Mouse (Mus musculus) MEL (cell line): ENCODE measurements around the gene Grin2d. TPM values are rescaled to one million over a fixed set of nuclear protein-coding genes. Genes with fewer than 3 reads are reported as not detected.

Experiments used
- DNase-seq: peaks from one replicate; pipeline ENCODE4 v3.0.0; 2011; ENCODE audit warnings: low read depth, low spot score
- H3K27ac ChIP-seq: 2 replicates; pipeline ENCODE4 v1.5.1; 2012; ENCODE audit warnings: low read depth, mild to moderate bottlenecking, control low read depth, low read length, moderate library complexity; ENCODE audit not compliant: control insufficient read depth
- H3K27me3 ChIP-seq, 2 experiments: fragments of 150-350 bp in 1 of 2; sonication (generic) in 1 of 2; 2 replicates each; pipeline ENCODE4 v1.6.1; 2012; ENCODE audit warnings: low read length in 2 of 2, mild to moderate bottlenecking in 2 of 2, improper control_type of control experiment in 1 of 2, moderate library complexity in 1 of 2; ENCODE audit not compliant: insufficient read depth in 2 of 2, control insufficient read depth in 1 of 2
- H3K36me3 ChIP-seq, 2 experiments: 2 replicates each; pipeline ENCODE4 v1.6.1; 2012 to 2014; ENCODE audit warnings: low read length in 2 of 2, improper control_type of control experiment in 1 of 2, inconsistent platforms in 1 of 2, mild to moderate bottlenecking in 1 of 2; ENCODE audit not compliant: insufficient read depth in 2 of 2, control insufficient read depth in 1 of 2
- H3K4me1 ChIP-seq, 2 experiments: fragments of 150-350 bp in 1 of 2; sonication (generic) in 1 of 2; 2 replicates each; pipeline ENCODE4 v1.6.1; 2012; ENCODE audit warnings: low read length in 2 of 2, improper control_type of control experiment in 1 of 2, mild to moderate bottlenecking in 1 of 2; ENCODE audit not compliant: insufficient read depth in 2 of 2, control insufficient read depth in 1 of 2
- H3K4me3 ChIP-seq, 2 experiments: fragments of 150-350 bp in 1 of 2; sonication (generic) in 1 of 2; 2 replicates each; pipeline ENCODE4 v1.5.1; 2012; ENCODE audit warnings: low read depth in 2 of 2, low read length in 2 of 2, mild to moderate bottlenecking in 2 of 2, moderate library complexity in 2 of 2, control low read depth in 1 of 2, improper control_type of control experiment in 1 of 2; ENCODE audit not compliant: control insufficient read depth in 1 of 2, insufficient read depth in 1 of 2
- H3K79me2 ChIP-seq: 2 replicates; pipeline ENCODE4 v1.6.1; 2012; ENCODE audit warnings: mild to moderate bottlenecking, low read length, moderate library complexity; ENCODE audit not compliant: control insufficient read depth, poor library complexity, insufficient read depth
- H3K9ac ChIP-seq: 2 replicates; pipeline ENCODE4 v1.6.1; 2012; ENCODE audit warnings: low read depth, mild to moderate bottlenecking, control low read depth, low read length, moderate library complexity; ENCODE audit not compliant: control insufficient read depth, poor library complexity, severe bottlenecking
- H3K9me3 ChIP-seq: fragments of 150-350 bp; sonication (generic); replicated peaks from 2 replicates; pipeline ENCODE4 v1.6.1; 2012; ENCODE audit warnings: mild to moderate bottlenecking, low read length, improper control_type of control experiment, moderate library complexity; ENCODE audit not compliant: insufficient read depth
- BHLHE40 ChIP-seq: IDR thresholded peaks from 2 replicates; pipeline ENCODE4 v1.6.1; 2012; ENCODE audit warnings: low read depth, mild to moderate bottlenecking, inconsistent platforms, low read length, improper control_type of control experiment, borderline replicate concordance
- CHD2 ChIP-seq: IDR thresholded peaks from 2 replicates; pipeline ENCODE4 v1.6.1; 2011; ENCODE audit warnings: low read length, improper control_type of control experiment
- E2F4 ChIP-seq: IDR thresholded peaks from 2 replicates; pipeline ENCODE4 v1.6.1; 2011; ENCODE audit warnings: low read depth, low read length, improper control_type of control experiment, borderline replicate concordance
- ELF1 ChIP-seq: IDR thresholded peaks from 2 replicates; pipeline ENCODE4 v1.6.1; 2014; ENCODE audit warnings: low read depth, mild to moderate bottlenecking, inconsistent platforms, low read length, improper control_type of control experiment, moderate library complexity
- GABPA ChIP-seq: IDR thresholded peaks from 2 replicates; pipeline ENCODE4 v1.6.1; 2012; ENCODE audit warnings: low read depth, mild to moderate bottlenecking, inconsistent platforms, low read length, improper control_type of control experiment, moderate library complexity
- GATA1 ChIP-seq: IDR thresholded peaks from 2 replicates; pipeline ENCODE4 v1.6.1; 2011; ENCODE audit warnings: low read depth, low read length, improper control_type of control experiment
- MAFK ChIP-seq: IDR thresholded peaks from 2 replicates; pipeline ENCODE4 v1.6.1; 2011; ENCODE audit warnings: low read depth, mild to moderate bottlenecking, low read length, improper control_type of control experiment, borderline replicate concordance
- MAX ChIP-seq: IDR thresholded peaks from 2 replicates; pipeline ENCODE4 v1.6.1; 2011; ENCODE audit warnings: low read length, improper control_type of control experiment
- MEF2A ChIP-seq: IDR thresholded peaks from 2 replicates; pipeline ENCODE4 v1.6.1; 2014; ENCODE audit warnings: low read depth, mild to moderate bottlenecking, inconsistent platforms, low read length, improper control_type of control experiment; ENCODE audit not compliant: poor library complexity, insufficient replicate concordance, severe bottlenecking; ENCODE audit errors: extremely low read depth
- NELFE ChIP-seq: IDR thresholded peaks from 2 replicates; pipeline ENCODE4 v1.6.1; 2011; ENCODE audit warnings: low read depth, low read length, improper control_type of control experiment
- RCOR1 ChIP-seq: IDR thresholded peaks from 2 replicates; pipeline ENCODE4 v1.6.1; 2012; ENCODE audit warnings: low read depth, mild to moderate bottlenecking, inconsistent platforms, low read length, improper control_type of control experiment
- SIN3A ChIP-seq: IDR thresholded peaks from 2 replicates; pipeline ENCODE4 v1.6.1; 2012; ENCODE audit warnings: low read length, improper control_type of control experiment, inconsistent platforms
- TAL1 ChIP-seq: IDR thresholded peaks from 2 replicates; pipeline ENCODE4 v1.6.1; 2012; ENCODE audit warnings: mild to moderate bottlenecking, inconsistent platforms, low read length, moderate library complexity, mixed read lengths
- UBTF ChIP-seq: IDR thresholded peaks from 2 replicates; pipeline ENCODE4 v1.6.1; 2012; ENCODE audit warnings: low read depth, mild to moderate bottlenecking, inconsistent platforms, low read length, improper control_type of control experiment, moderate library complexity, borderline replicate concordance; ENCODE audit not compliant: insufficient read depth
- USF1 ChIP-seq: IDR thresholded peaks from 2 replicates; pipeline ENCODE4 v1.6.1; 2014; ENCODE audit warnings: low read depth, mild to moderate bottlenecking, inconsistent platforms, low read length, improper control_type of control experiment, moderate library complexity
- ZC3H11A ChIP-seq: IDR thresholded peaks from 2 replicates; pipeline ENCODE4 v1.6.1; 2012; ENCODE audit warnings: low read depth, mild to moderate bottlenecking, inconsistent platforms, low read length, improper control_type of control experiment
- ZNF384 ChIP-seq: IDR thresholded peaks from 2 replicates; pipeline ENCODE4 v1.6.1; 2012; ENCODE audit warnings: low read depth, mild to moderate bottlenecking, inconsistent platforms, low read length, improper control_type of control experiment
- polyA plus RNA-seq, 2 experiments: library from polyadenylated mRNA; stranded (reverse) in 1 of 2; unstranded in 1 of 2; fragments of >175 nt in 1 of 2; fragments of >200 nt in 1 of 2; gene quantifications; 2 replicates each; pipeline versions ENCODE4 v1.2.1 to v1.2.4; 2012; ENCODE audit warnings: low replicate concordance in 2 of 2, low read depth in 1 of 2; ENCODE audit not compliant: insufficient read length in 2 of 2, insufficient read depth in 1 of 2, missing spikeins in 1 of 2
- total RNA-seq: library from RNA; depleted of rRNA; stranded (reverse); fragments of 300-350 nt; gene quantifications from 2 replicates; pipeline ENCODE4 v1.2.3, GENCODE M21; 2012

Grin2d gene
- total and polyA plus RNA-seq, 3 experiments, result 0.19 to 0.57 TPM; not detected in 1

DNA sequence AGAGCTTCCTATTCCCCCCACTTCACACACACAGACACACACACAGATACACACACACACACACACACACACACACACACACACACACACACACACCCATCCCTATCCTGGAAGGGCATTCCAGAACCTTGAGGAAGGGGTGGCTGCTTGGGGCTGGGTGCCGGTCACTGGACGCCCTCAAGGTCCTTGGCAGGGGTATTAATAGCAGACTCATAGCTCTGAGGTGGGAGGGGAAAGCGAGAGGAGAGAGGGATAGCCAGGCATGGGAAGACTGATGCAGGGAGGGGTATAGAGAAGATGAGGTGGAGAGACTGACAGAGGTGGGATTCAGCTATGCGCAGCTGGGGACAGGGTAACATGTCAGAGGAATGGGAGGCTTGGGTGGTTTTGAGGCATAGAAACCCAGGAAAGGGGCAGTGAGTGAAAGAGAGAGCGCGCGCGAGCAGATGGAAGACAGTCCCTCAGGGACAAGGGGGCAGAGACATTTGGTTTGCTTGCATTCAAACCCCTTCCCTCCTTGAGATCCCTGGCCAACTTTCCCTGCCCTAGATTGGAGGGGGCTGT, 9.0 kb downstream of the Grin2d start:
- TF ChIP-seq ELF1 (no peak), MEF2A (no peak), TAL1 (no peak), NELFE (no peak), MAX (no peak), E2F4 (no peak)
- H3K36me3 ChIP-seq, result peaks cover 0 to 7% of the 10 kb centered on the region in 2 experiments; a peak in 1 of 4 replicates
- H3K4me1 ChIP-seq, result peaks cover 5 to 22% of the 10 kb centered on the region in 2 experiments; a peak in 3 of 4 replicates
- no peaks in the 10 kb centered on the region for H3K9me3 ChIP-seq
- H3K27ac ChIP-seq, result no peak overlapping the region
- DNase-seq, result no peak
- no peak overlapping the region for H3K4me3 ChIP-seq
- no peak overlapping the region for H3K9ac ChIP-seq
- H3K27me3 ChIP-seq, result no peaks in the 10 kb centered on the region; a peak in 1 of 4 replicates
- peaks cover 12% of the 10 kb centered on the region for H3K79me2 ChIP-seq

DNA sequence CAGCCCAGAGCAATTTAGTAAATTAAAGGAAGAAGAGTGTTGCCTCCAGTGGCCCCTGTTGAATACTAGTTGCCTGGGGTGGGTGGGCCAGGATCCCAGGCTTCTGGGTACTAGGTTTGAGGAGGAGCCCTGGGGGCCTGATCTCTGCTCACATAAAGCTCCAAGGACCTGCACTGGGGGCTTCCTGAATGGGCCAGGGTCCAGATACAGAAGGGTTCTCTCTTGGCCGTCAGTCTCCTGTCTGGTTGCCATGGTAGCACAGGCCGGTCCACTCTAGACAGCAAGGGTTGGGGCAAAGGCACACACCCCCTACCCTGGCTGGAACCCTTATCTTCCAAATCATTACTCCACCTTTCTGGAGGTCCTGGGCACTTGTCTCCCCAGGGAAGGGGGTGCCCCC, 10.3 kb downstream of the Grin2d start:
- Histone ChIP-seq H3K9me3 (no peaks in the 10 kb centered on the region), H3K79me2 (peaks cover 3% of the 10 kb centered on the region; the same call in 1 of the 2 replicates), H3K27me3 (no peaks in the 10 kb centered on the region; a peak in 1 of 4 replicates), H3K4me1 (peaks cover 5 to 19% of the 10 kb centered on the region in 2 experiments; a peak in 3 of 4 replicates), H3K9ac (no peak overlapping the region), H3K27ac (no peak overlapping the region), H3K36me3 (peaks cover 0 to 5% of the 10 kb centered on the region in 2 experiments; a peak in 1 of 4 replicates), H3K4me3 (no peak overlapping the region)
- TF ChIP-seq NELFE (no peak), ZC3H11A (no peak), MAX (no peak), SIN3A (no peak), MAFK (no peak), USF1 (no peak), BHLHE40 (no peak), UBTF (no peak), CHD2 (no peak), RCOR1 (no peak), GATA1 (no peak), GABPA (no peak), ZNF384 (no peak)
- no peak for DNase-seq
